Mouse (Mus musculus) CH12.LX (cell line): ENCODE results near the gene Ptchd3. TPM values are rescaled to one million over a fixed set of nuclear protein-coding genes. Genes with fewer than 3 reads are reported as not detected.

ENCODE experiments used
- DNase-seq: peaks from one replicate; pipeline ENCODE4 v3.0.0-alpha.2; 2013; ENCODE audit errors: extremely low read depth
- H3K27ac ChIP-seq: 2 replicates; pipeline ENCODE4 v1.5.1; 2012; ENCODE audit warnings: low read depth, mild to moderate bottlenecking, control low read depth, moderate library complexity; ENCODE audit not compliant: insufficient read depth
- H3K27me3 ChIP-seq: replicated peaks from 2 replicates; pipeline ENCODE3; 2012; ENCODE audit warnings: inconsistent platforms
- H3K36me3 ChIP-seq, 2 experiments: replicated peaks in 1 of 2; 2 replicates each; pipeline versions ENCODE3 to v1.6.1; 2012; ENCODE audit warnings: inconsistent platforms in 1 of 2, low read length in 1 of 2, mild to moderate bottlenecking in 1 of 2, mixed read lengths in 1 of 2, moderate library complexity in 1 of 2; ENCODE audit not compliant: control insufficient read depth in 1 of 2, insufficient read depth in 1 of 2
- H3K4me1 ChIP-seq, 2 experiments: 2 replicates each; pipeline ENCODE4 v1.6.1; 2012; ENCODE audit warnings: inconsistent platforms in 1 of 2, moderate library complexity in 1 of 2; ENCODE audit not compliant: insufficient read depth in 2 of 2, control insufficient read depth in 1 of 2
- H3K4me2 ChIP-seq: 2 replicates; pipeline ENCODE4 v1.6.1; 2012; ENCODE audit warnings: low read depth, mild to moderate bottlenecking, control low read depth; ENCODE audit not compliant: poor library complexity, insufficient read depth, severe bottlenecking
- H3K4me3 ChIP-seq, 3 experiments: fragments of 150-350 bp in 1 of 3; sonication (generic) in 1 of 3; replicated peaks in 1 of 3; 2 replicates each; pipeline versions ENCODE3 to v1.5.1; 2011 to 2012; ENCODE audit warnings: low read depth in 2 of 3, low read length in 2 of 3, mild to moderate bottlenecking in 2 of 3, moderate library complexity in 2 of 3, control low read depth in 1 of 3, improper control_type of control experiment in 1 of 3, inconsistent platforms in 1 of 3, mixed read lengths in 1 of 3; ENCODE audit not compliant: poor library complexity in 1 of 3
- H3K79me2 ChIP-seq: replicated peaks from 2 replicates; pipeline ENCODE4 v1.6.1; 2012; ENCODE audit warnings: mild to moderate bottlenecking, moderate library complexity; ENCODE audit not compliant: control insufficient read depth, poor library complexity, insufficient read depth, severe bottlenecking; ENCODE audit errors: extremely low read depth
- H3K9ac ChIP-seq: 2 replicates; pipeline ENCODE4 v1.6.1; 2012; ENCODE audit warnings: low read depth, mild to moderate bottlenecking, control low read depth, moderate library complexity; ENCODE audit not compliant: insufficient read depth
- H3K9me3 ChIP-seq: replicated peaks from 2 replicates; pipeline ENCODE3; 2012; ENCODE audit warnings: low read length, inconsistent platforms, mixed read lengths
- BHLHE40 ChIP-seq: IDR thresholded peaks from 2 replicates; pipeline ENCODE4 v1.6.1; 2011; ENCODE audit warnings: mild to moderate bottlenecking, low read depth, low read length, improper control_type of control experiment
- E2F4 ChIP-seq: IDR thresholded peaks from 2 replicates; pipeline ENCODE4 v1.6.1; 2011; ENCODE audit warnings: low read depth, low read length, improper control_type of control experiment; ENCODE audit not compliant: insufficient replicate concordance
- ELF1 ChIP-seq: IDR thresholded peaks from 2 replicates; pipeline ENCODE4 v1.6.1; 2014; ENCODE audit warnings: low read depth, mild to moderate bottlenecking, inconsistent platforms, low read length, improper control_type of control experiment
- ETS1 ChIP-seq: conservative IDR thresholded peaks from 2 replicates; pipeline ENCODE4 v1.6.1; 2012; ENCODE audit warnings: low read depth, mild to moderate bottlenecking, inconsistent platforms, low read length, improper control_type of control experiment, moderate library complexity
- GABPA ChIP-seq: IDR thresholded peaks from 2 replicates; pipeline ENCODE4 v1.6.1; 2012; ENCODE audit warnings: low read depth, low read length, improper control_type of control experiment, inconsistent platforms; ENCODE audit not compliant: insufficient replicate concordance
- JUN ChIP-seq: IDR thresholded peaks from 2 replicates; pipeline ENCODE4 v1.6.1; 2011; ENCODE audit warnings: low read depth, mild to moderate bottlenecking, low read length, improper control_type of control experiment, moderate library complexity; ENCODE audit not compliant: insufficient read depth
- JUND ChIP-seq: conservative IDR thresholded peaks from 2 replicates; pipeline ENCODE4 v1.6.1; 2011; ENCODE audit warnings: low read depth, low read length, improper control_type of control experiment
- KAT2A ChIP-seq: IDR thresholded peaks from 2 replicates; pipeline ENCODE4 v1.6.1; 2012; ENCODE audit warnings: low read length, improper control_type of control experiment, inconsistent platforms; ENCODE audit not compliant: insufficient replicate concordance
- MAFK ChIP-seq: IDR thresholded peaks from 2 replicates; pipeline ENCODE4 v1.6.1; 2011; ENCODE audit warnings: low read length, improper control_type of control experiment; ENCODE audit not compliant: insufficient replicate concordance
- MAX ChIP-seq: IDR thresholded peaks from 2 replicates; pipeline ENCODE4 v1.6.1; 2011; ENCODE audit warnings: low read length, improper control_type of control experiment
- MAZ ChIP-seq: IDR thresholded peaks from 2 replicates; pipeline ENCODE4 v1.6.1; 2012; ENCODE audit warnings: low read depth, mild to moderate bottlenecking, inconsistent platforms, low read length, improper control_type of control experiment, moderate library complexity
- MEF2A ChIP-seq: IDR thresholded peaks from 2 replicates; pipeline ENCODE4 v1.6.1; 2014; ENCODE audit warnings: low read depth, mild to moderate bottlenecking, inconsistent platforms, low read length, improper control_type of control experiment, borderline replicate concordance
- MXI1 ChIP-seq: IDR thresholded peaks from 2 replicates; pipeline ENCODE4 v1.6.1; 2011; ENCODE audit warnings: mild to moderate bottlenecking, low read depth, low read length, improper control_type of control experiment
- NELFE ChIP-seq: IDR thresholded peaks from 2 replicates; pipeline ENCODE4 v1.6.1; 2011; ENCODE audit warnings: low read depth, low read length, improper control_type of control experiment
- PAX5 ChIP-seq: IDR thresholded peaks from 2 replicates; pipeline ENCODE4 v1.6.1; 2012; ENCODE audit warnings: low read length, inconsistent platforms, mixed read lengths
- POLR2A ChIP-seq: IDR thresholded peaks from 2 replicates; pipeline ENCODE4 v1.6.1; 2011; ENCODE audit warnings: low read depth, mild to moderate bottlenecking, improper control_type of control experiment, low read length
- POLR2AphosphoS2 ChIP-seq: IDR thresholded peaks from 2 replicates; pipeline ENCODE4 v1.6.1; 2011; ENCODE audit warnings: low read depth, low read length, improper control_type of control experiment
- RAD21 ChIP-seq: IDR thresholded peaks from 2 replicates; pipeline ENCODE4 v1.6.1; 2011; ENCODE audit warnings: low read depth, mild to moderate bottlenecking, low read length, improper control_type of control experiment, moderate library complexity
- RCOR1 ChIP-seq: conservative IDR thresholded peaks from 2 replicates; pipeline ENCODE4 v1.6.1; 2012; ENCODE audit warnings: low read depth, mild to moderate bottlenecking, inconsistent platforms, low read length, improper control_type of control experiment
- SMC3 ChIP-seq: IDR thresholded peaks from 2 replicates; pipeline ENCODE4 v1.6.1; 2011; ENCODE audit warnings: low read depth, low read length, improper control_type of control experiment
- TCF12 ChIP-seq: IDR thresholded peaks from 2 replicates; pipeline ENCODE4 v1.6.1; 2014; ENCODE audit warnings: low read depth, mild to moderate bottlenecking, inconsistent platforms, low read length, improper control_type of control experiment
- UBTF ChIP-seq: IDR thresholded peaks from 2 replicates; pipeline ENCODE4 v1.6.1; 2012; ENCODE audit warnings: low read depth, mild to moderate bottlenecking, inconsistent platforms, low read length, improper control_type of control experiment, moderate library complexity
- ZMIZ1 ChIP-seq: IDR thresholded peaks from 2 replicates; pipeline ENCODE4 v1.6.1; 2012; ENCODE audit warnings: low read depth, mild to moderate bottlenecking, inconsistent platforms, low read length, improper control_type of control experiment
- ZNF384 ChIP-seq: IDR thresholded peaks from 2 replicates; pipeline ENCODE4 v1.6.1; 2012; ENCODE audit warnings: low read depth, low read length, improper control_type of control experiment, inconsistent platforms
- dilution Hi-C: fragments of 300-500 bp; cut with MboI; formaldehyde crosslinking; loops from 2 replicates; pipeline ENCODE4 v1.14.3; 2020; ENCODE audit warnings: low sequenced_read_pairs; ENCODE audit not compliant: extremely low pct_unique_long_range_greater_than_20kb, extremely low pct_ligation_motif_present
- in situ Hi-C: fragments of 300-500 bp; cut with MboI; formaldehyde crosslinking; loops from 3 replicates; pipeline ENCODE4 v1.14.3; 2019; ENCODE audit warnings: low sequenced_read_pairs, low pct_ligation_motif_present, low pct_unique_long_range_greater_than_20kb, mixed read lengths
- polyA plus RNA-seq: library from polyadenylated mRNA; unstranded; fragments of >175 nt; gene quantifications from 2 replicates; pipeline ENCODE4 v1.2.1, GENCODE M21; 2012; ENCODE audit warnings: low read depth; ENCODE audit not compliant: insufficient read length
- total RNA-seq, 2 experiments: library from RNA; depleted of rRNA; stranded (reverse); fragments of 300-350 nt in 1 of 2; fragments of >200 nt in 1 of 2; gene quantifications; 2 replicates each; pipeline ENCODE4 v1.2.3; 2012 to 2014

Gene Ptchd3
- total and polyA plus RNA-seq, 3 experiments, result not detected

DNA sequence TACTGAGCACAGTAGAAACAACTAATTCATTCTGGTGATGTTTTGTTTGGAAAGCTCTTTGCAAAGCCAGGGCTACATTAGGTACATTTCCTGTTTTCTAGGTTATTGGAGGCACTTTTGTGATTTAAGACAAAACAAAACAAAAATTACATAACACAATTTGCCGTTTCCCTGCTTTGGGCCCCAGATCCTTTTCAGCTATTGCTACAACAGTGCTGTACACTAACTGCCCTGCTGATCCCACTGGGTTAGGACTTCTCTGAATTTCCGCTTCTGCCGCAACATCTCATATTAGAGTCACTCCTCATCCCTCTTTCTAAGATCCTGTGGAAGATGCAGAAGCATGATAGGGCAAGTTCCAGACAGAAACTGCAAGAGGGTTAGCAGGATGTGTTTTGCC, 38.6 kb upstream of the Ptchd3 start:
- no peaks in the 10 kb centered on the region for H3K9me3 ChIP-seq
- H3K27me3 ChIP-seq, result no peaks in the 10 kb centered on the region
- dilution Hi-C loops (no loop called here), in situ Hi-C loops (loop anchor here (10.0 kb wide), 2 partner anchors 87 to 157 kb away; partner anchors contain the start of gene Metrnl)
- DNase-seq, result no peak
- H3K9ac ChIP-seq, result no peak overlapping the region
- no peaks in the 10 kb centered on the region for H3K36me3 ChIP-seq
- no peak for TF ChIP-seq POLR2A
- TF ChIP-seq ETS1, result no peak
- no peak for TF ChIP-seq ELF1
- no peak for TF ChIP-seq E2F4
- no peak for TF ChIP-seq RAD21
- TF ChIP-seq RCOR1, result no peak
- TF ChIP-seq PAX5, result no peak
- no peak for TF ChIP-seq MAZ
- no peak for TF ChIP-seq MAFK
- no peak for TF ChIP-seq NELFE
- TF ChIP-seq MXI1, result no peak
- peaks cover 0 to 8% of the 10 kb centered on the region in 2 experiments; a peak in 2 of 4 replicates for H3K4me1 ChIP-seq
- H3K4me3 ChIP-seq, result no peak overlapping the region
- H3K79me2 ChIP-seq, result no peaks in the 10 kb centered on the region
- no peak overlapping the region for H3K27ac ChIP-seq
- no peak overlapping the region for H3K4me2 ChIP-seq

DNA sequence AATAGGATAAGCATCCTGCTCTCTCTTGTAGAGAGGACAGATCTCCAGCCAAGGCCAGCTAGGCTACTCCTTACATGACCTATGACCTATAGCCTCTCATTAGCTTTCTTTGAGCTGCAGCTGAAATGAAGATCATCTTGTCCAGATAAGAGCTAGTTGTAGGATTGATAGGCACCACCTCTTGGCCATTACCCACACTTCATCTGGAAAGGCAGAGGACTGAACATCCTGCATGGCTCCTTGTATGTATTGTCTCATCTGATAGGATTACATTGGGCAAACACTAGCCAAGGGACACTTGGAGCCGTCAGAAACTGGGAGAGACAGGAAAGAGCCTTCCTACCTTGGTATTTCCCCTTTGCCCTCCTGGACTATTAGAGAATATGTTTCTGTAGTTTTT, 38.1 kb upstream of the Ptchd3 start:
- Histone ChIP-seq H3K4me3 (no peak overlapping the region), H3K9me3 (no peaks in the 10 kb centered on the region), H3K9ac (no peak overlapping the region), H3K36me3 (no peaks in the 10 kb centered on the region), H3K4me1 (peaks cover 0 to 8% of the 10 kb centered on the region in 2 experiments; a peak in 2 of 4 replicates), H3K79me2 (no peaks in the 10 kb centered on the region), H3K27ac (no peak overlapping the region), H3K27me3 (no peaks in the 10 kb centered on the region), H3K4me2 (no peak overlapping the region)
- in situ Hi-C loops, result loop anchor here (10.0 kb wide), 2 partner anchors 87 to 157 kb away; partner anchors contain the start of gene Metrnl
- dilution Hi-C loops, result no loop called here
- DNase-seq, result no peak
- TF ChIP-seq UBTF, result no peak
- no peak for TF ChIP-seq ZNF384
- no peak for TF ChIP-seq SMC3
- TF ChIP-seq JUN, result no peak
- no peak for TF ChIP-seq POLR2AphosphoS2
- TF ChIP-seq MAX, result no peak
- TF ChIP-seq TCF12, result no peak
- no peak for TF ChIP-seq GABPA
- TF ChIP-seq ZMIZ1, result no peak
- TF ChIP-seq KAT2A, result no peak
- TF ChIP-seq MEF2A, result no peak
- TF ChIP-seq MXI1, result no peak
- no peak for TF ChIP-seq JUND
- TF ChIP-seq BHLHE40, result no peak
- TF ChIP-seq, all 38 proteins: peak for 0
